In genomic region chr13:97317633-97318032, GRCm38 (mm10) we compare ENCODE assay signal across 15 mouse cellular contexts.
DNase-seq lines count a peak whose midpoint lies in the region; ATAC-seq lines count a peak whose summit lies in the region.
"Had no signal": no experiment of that assay in that cellular context is flagged by ENCODE, and none has a peak within 500 bp of the region (broad histone marks: within the 10 kb centered on the region; RNA-seq: fewer than 3 reads in every experiment).

No protein-coding gene starts in this region.

- H3K4me1 ChIP-seq in kidney, embryonic 16.5 days (ENCODE audit: insufficient read depth, low read length): peaks cover 16% of the 10 kb centered on the region
- peaks cover 18% of the 10 kb centered on the region for H3K4me1 ChIP-seq in hindbrain, embryonic 14.5 days (replicated peaks; ENCODE audit: control insufficient read depth, insufficient read depth, low read length)
- peaks cover 29% of the 10 kb centered on the region for H3K4me1 ChIP-seq in neural tube, embryonic 13.5 days (replicated peaks)
- peaks cover 39% of the 10 kb centered on the region for H3K4me1 ChIP-seq in heart, embryonic 12.5 days (replicated peaks)
- H3K4me1 ChIP-seq: megakaryocyte, embryonic 14.5 days had no signal

- no peaks in the 10 kb centered on the region for H3K9me3 ChIP-seq in kidney, embryonic 16.5 days (ENCODE audit: low read length)
- H3K9me3 ChIP-seq in hindbrain, embryonic 14.5 days (ENCODE audit: control insufficient read depth, low read length): no peaks in the 10 kb centered on the region
- no peaks in the 10 kb centered on the region for H3K9me3 ChIP-seq in neural tube, embryonic 13.5 days
- H3K9me3 ChIP-seq in heart, embryonic 12.5 days (replicated peaks): no peaks in the 10 kb centered on the region
- H3K9me3 ChIP-seq: lung, embryonic 15.5 days had no signal

- no peaks in the 10 kb centered on the region; the same call in 1 of the 2 replicates for H3K27me3 ChIP-seq in kidney, embryonic 16.5 days (ENCODE audit: insufficient read depth, low read length)
- no peaks in the 10 kb centered on the region for H3K27me3 ChIP-seq in hindbrain, embryonic 14.5 days (ENCODE audit: control insufficient read depth, insufficient read depth, low read length)
- no peaks in the 10 kb centered on the region for H3K27me3 ChIP-seq in neural tube, embryonic 13.5 days
- 0 out of 2 replicates have a peak, but pooled peaks cover 3% of the 10 kb centered on the region for H3K27me3 ChIP-seq in heart, embryonic 12.5 days (replicated peaks)
- H3K27me3 ChIP-seq: lung, embryonic 15.5 days had no signal

- DNase-seq in kidney, postnatal 10 days: no peak
- peak; percentile 63 for DNase-seq in embryo, embryonic 11 days
- no peak for DNase-seq in hindbrain, embryonic 14.5 days (ENCODE audit: low spot score)
- no peak for DNase-seq in yolk sac, embryonic 10.5 days (ENCODE audit: low spot score)
- DNase-seq in kidney, postnatal 36 days: no peak
- DNase-seq: cerebellum, adult 11-12 months; heart, postnatal 36 days; kidney, adult 18-20 months; thymus, adult 18-20 months had no signal

- no peak overlapping the region for H3K4me3 ChIP-seq in kidney, embryonic 16.5 days (ENCODE audit: low read length)
- H3K4me3 ChIP-seq in hindbrain, embryonic 14.5 days (replicated peaks; ENCODE audit: low read length): no peak overlapping the region
- no peak overlapping the region for H3K4me3 ChIP-seq in neural tube, embryonic 13.5 days
- no peak overlapping the region for H3K4me3 ChIP-seq in heart, embryonic 12.5 days
- H3K4me3 ChIP-seq: lung, embryonic 15.5 days; megakaryocyte, embryonic 14.5 days had no signal

- no peak overlapping the region for H3K9ac ChIP-seq in kidney, embryonic 16.5 days (replicated peaks; ENCODE audit: low read length)
- H3K9ac ChIP-seq in hindbrain, embryonic 14.5 days: no peak overlapping the region
- H3K9ac ChIP-seq in neural tube, embryonic 13.5 days: no peak overlapping the region
- H3K9ac ChIP-seq in heart, embryonic 12.5 days: no peak overlapping the region
- H3K9ac ChIP-seq: lung, embryonic 15.5 days had no signal

- H3K36me3 ChIP-seq in kidney, embryonic 16.5 days (ENCODE audit: insufficient read depth, low read length): no peaks in the 10 kb centered on the region
- no peaks in the 10 kb centered on the region for H3K36me3 ChIP-seq in hindbrain, embryonic 14.5 days (replicated peaks; ENCODE audit: control insufficient read depth, insufficient read depth)
- H3K36me3 ChIP-seq in neural tube, embryonic 13.5 days: no peaks in the 10 kb centered on the region
- no peaks in the 10 kb centered on the region for H3K36me3 ChIP-seq in heart, embryonic 12.5 days
- H3K36me3 ChIP-seq: lung, embryonic 15.5 days had no signal

- 17% methylated on average over 3 of the region's 3 CpGs for WGBS in kidney, embryonic 16.5 days
- WGBS in hindbrain, embryonic 14.5 days: 17% methylated on average over 3 of the region's 3 CpGs
- 4% methylated on average over 3 of the region's 3 CpGs for WGBS in neural tube, embryonic 13.5 days
- WGBS in heart, embryonic 12.5 days: 24% methylated on average over 3 of the region's 3 CpGs

- H3K4me2 ChIP-seq in kidney, embryonic 16.5 days (replicated peaks; ENCODE audit: low read depth, low read length): no peak overlapping the region
- no peak overlapping the region for H3K4me2 ChIP-seq in hindbrain, embryonic 14.5 days (replicated peaks)
- H3K4me2 ChIP-seq in neural tube, embryonic 13.5 days: no peak overlapping the region
- H3K4me2 ChIP-seq in heart, embryonic 12.5 days: no peak overlapping the region
- H3K4me2 ChIP-seq: liver, embryonic 11.5 days; lung, embryonic 15.5 days had no signal

- no peak overlapping the region for H3K27ac ChIP-seq in kidney, embryonic 16.5 days (ENCODE audit: low read length)
- H3K27ac ChIP-seq in hindbrain, embryonic 14.5 days: peak overlapping the region; percentile 40; the same call in 1 of the 2 replicates
- peak overlapping the region; percentile 75 for H3K27ac ChIP-seq in neural tube, embryonic 13.5 days (replicated peaks)
- no peak overlapping the region for H3K27ac ChIP-seq in heart, embryonic 12.5 days (ENCODE audit: poor library complexity, severe bottlenecking)
- H3K27ac ChIP-seq: lung, embryonic 15.5 days had no signal

- 0 out of 2 replicates have a peak, but pooled peaks have one; percentile 42 for ATAC-seq in kidney, embryonic 16.5 days (ENCODE audit: low FRiP score, low TSS enrichment)
- peak; percentile 76; the same call in 1 of the 2 replicates for ATAC-seq in hindbrain, embryonic 14.5 days (ENCODE audit: low FRiP score)
- ATAC-seq in neural tube, embryonic 13.5 days (ENCODE audit: low read depth): peak; percentile 89; the same call in 1 of the 2 replicates
- ATAC-seq in heart, embryonic 12.5 days (ENCODE audit: insufficient number of reproducible peaks, low FRiP score): no peak

Comparison
In these comparisons a context has a peak if more than half of its experiments do, and no peak if none do; other contexts are left out.
1. H3K27ac ChIP-seq: peak in hindbrain, embryonic 14.5 days (single experiment) and neural tube, embryonic 13.5 days (single experiment); none in kidney, embryonic 16.5 days (single experiment) and heart, embryonic 12.5 days (single experiment).